Mouse (Mus musculus): ENCODE measurements around the gene Cyb5rl.

DNA sequence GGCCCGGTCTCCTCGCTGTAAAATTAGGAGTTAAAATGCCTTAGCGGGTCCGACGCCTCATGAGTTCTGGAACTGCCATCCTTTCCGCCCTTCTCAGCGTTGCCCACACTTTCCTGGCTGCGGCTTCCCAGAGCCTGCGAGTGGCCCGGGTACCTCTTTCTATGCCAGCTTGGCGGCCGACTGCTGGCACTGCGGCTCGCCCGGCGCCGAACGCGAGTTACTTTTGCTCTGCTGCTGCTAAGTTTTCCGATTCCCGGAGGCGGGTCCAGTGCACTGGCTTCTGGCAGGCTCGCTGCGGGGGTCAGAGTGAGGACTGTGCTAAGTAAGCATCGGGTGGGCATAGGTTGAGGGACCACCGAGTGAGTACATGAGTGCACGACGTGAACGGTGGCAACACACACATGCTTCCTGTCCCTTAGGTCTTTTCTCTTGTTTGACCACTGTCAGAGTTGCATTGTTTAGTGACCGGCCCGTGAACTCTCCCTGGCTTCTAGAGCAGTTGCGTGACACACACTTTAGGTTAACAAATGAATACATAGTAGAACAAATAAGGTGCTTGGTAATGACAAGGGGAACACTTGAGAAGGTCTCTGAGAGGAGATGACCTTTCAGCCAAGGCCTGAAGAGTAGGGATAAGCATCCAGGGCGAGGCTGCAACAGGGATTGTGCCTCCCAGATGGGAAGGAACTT lies 508 bp downstream of the Cyb5rl start:
- TF ChIP-seq MAFK (IDR thresholded peaks at IDR 0.05; ENCODE audit: insufficient read depth, low read depth, low read length) (no peak), CHD2 (IDR thresholded peaks at IDR 0.05; ENCODE audit: low read depth, low read length) (no peak), ZC3H11A (IDR thresholded peaks at IDR 0.05; ENCODE audit: borderline replicate concordance, low read depth, low read length) (no peak)

Measured in ES-E14 (cell line).